Mouse (Mus musculus) neural tube, embryonic 13.5 days (tissue): ENCODE data around the gene Capn10. TPM values are rescaled to one million over a fixed set of nuclear protein-coding genes. Genes with fewer than 3 reads are reported as not detected.
A peak's percentile ranks its signal among the peaks of the same experiment; 100 is the strongest.

Experiments
- ATAC-seq: fragments of 200-750 bp; cut with Nextera tagmentation; 2 replicates; pipeline ENCODE4 v1.8.0; 2017; ENCODE audit warnings: low read depth, mild to moderate bottlenecking, moderate TSS enrichment, moderate library complexity
- H3K27ac ChIP-seq: fragments of 300-500 bp; sonication (generic); replicated peaks from 2 replicates; pipeline ENCODE4 v1.5.1; 2015; ENCODE audit warnings: moderate library complexity, mild to moderate bottlenecking, inconsistent platforms
- H3K27me3 ChIP-seq: fragments of 300-500 bp; sonication (generic); 2 replicates; pipeline ENCODE4 v1.6.1; 2015; ENCODE audit warnings: mild to moderate bottlenecking, inconsistent platforms
- H3K36me3 ChIP-seq: fragments of 300-500 bp; sonication (generic); 2 replicates; pipeline ENCODE4 v1.6.1; 2015; ENCODE audit warnings: mild to moderate bottlenecking, inconsistent platforms
- H3K4me1 ChIP-seq: fragments of 300-500 bp; sonication (generic); replicated peaks from 2 replicates; pipeline ENCODE4 v1.6.1; 2015; ENCODE audit warnings: inconsistent platforms
- H3K4me2 ChIP-seq: fragments of 300-500 bp; sonication (generic); 2 replicates; pipeline ENCODE4 v1.6.1; 2015; ENCODE audit warnings: inconsistent platforms, mild to moderate bottlenecking, moderate library complexity
- H3K4me3 ChIP-seq: fragments of 300-500 bp; sonication (generic); 2 replicates; pipeline ENCODE4 v1.5.1; 2015; ENCODE audit warnings: mild to moderate bottlenecking, inconsistent platforms
- H3K9ac ChIP-seq: fragments of 300-500 bp; sonication (generic); 2 replicates; pipeline ENCODE4 v1.6.1; 2015; ENCODE audit warnings: moderate library complexity, mild to moderate bottlenecking, inconsistent platforms
- H3K9me3 ChIP-seq: fragments of 300-500 bp; sonication (generic); 2 replicates; pipeline ENCODE4 v1.6.1; 2016; ENCODE audit warnings: inconsistent platforms
- WGBS: fragments of 180-500 bp; shearing (Covaris S2); methylation state at CpG from one replicate; pipeline ENCODE4 v1.1.7; 2015; 5-methylcytosine and 5-hydroxymethylcytosine counted together
- polyA plus RNA-seq: library from polyadenylated mRNA; unstranded; fragments of >200 nt; fragmentation: Nextera tagmentation; extraction: Ambion mirVana; gene quantifications from 2 replicates; pipeline ENCODE4 v1.2.1, GENCODE M21; 2015

Gene Capn10
- polyA plus RNA-seq, 1 experiment from 2014 or later, result 55.7 TPM

DNA sequence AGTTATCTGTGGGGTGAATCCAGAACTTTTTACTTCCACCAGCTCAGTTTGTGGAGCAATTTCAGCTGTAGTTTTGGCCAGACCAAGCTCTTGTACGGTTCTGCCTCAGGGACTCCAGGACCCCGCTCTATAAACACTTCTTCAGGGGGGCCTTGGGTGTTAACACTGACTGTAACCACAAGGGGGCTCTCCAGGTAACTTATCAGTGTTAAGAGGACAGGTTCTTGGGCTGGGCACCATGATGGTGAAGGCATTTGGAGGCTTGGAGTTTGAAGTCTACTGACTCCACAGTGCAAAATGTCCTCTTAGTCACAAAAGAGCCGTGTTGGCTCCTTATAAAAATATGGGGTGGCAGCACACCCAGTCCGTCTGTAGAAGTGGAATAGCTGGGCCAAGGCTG, 25.1 kb upstream of the Capn10 start:
- Histone ChIP-seq H3K4me2 (0 out of 2 replicates have a peak overlapping the region, but pooled peaks have one; percentile 98), H3K36me3 (peaks cover 4% of the 10 kb centered on the region), H3K27me3 (peaks cover 3% of the 10 kb centered on the region; the same call in 1 of the 2 replicates), H3K4me3 (0 out of 2 replicates have a peak overlapping the region, but pooled peaks have one; percentile 88), H3K9ac (no peak overlapping the region), H3K4me1 (peaks cover 48% of the 10 kb centered on the region), H3K27ac (no peak overlapping the region), H3K9me3 (no peaks in the 10 kb centered on the region)
- 69% methylated on average over 4 of the region's 4 CpGs for WGBS
- ATAC-seq, result no peak

DNA sequence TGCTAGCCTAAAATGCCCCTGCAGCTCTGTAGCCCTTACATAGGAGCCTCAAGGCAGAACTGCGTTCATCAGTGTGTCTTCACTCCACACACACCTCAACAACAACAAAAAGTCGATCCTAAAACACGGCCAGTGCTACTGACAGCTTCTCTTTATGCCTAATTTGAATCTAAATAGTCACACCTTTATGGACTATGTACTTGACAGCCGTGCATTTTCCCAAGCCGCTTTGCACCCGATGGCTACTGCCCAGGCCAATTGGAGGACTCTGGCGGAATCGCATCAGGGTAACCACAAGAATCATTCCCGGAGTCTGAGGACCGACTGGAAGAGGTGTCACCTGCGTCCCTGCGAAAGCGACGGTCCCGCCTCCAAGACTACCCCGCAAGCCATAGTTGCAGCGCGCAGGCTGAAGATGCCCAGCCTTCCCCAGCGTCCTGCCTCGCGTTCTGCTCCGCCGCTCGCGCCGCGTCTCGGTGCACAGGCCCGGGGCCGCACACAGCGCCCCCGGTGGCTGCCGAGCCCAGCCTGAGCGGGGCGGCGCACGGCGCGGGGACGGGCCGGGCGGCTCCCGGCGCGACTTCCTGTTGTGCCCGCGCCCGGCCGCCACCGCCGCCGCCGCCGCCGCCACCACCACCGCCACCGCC, 23.8 kb upstream of the Capn10 start, which contains the start of gene Rnpepl1:
TSS of gene Rnpepl1 (plus strand) at position 545 of the 647 bp plus-strand sequence.
- peak within 1 kb of the TSS; percentile 88 for H3K4me3 ChIP-seq
- no peaks in the 10 kb centered on the region for H3K9me3 ChIP-seq
- peak within 1 kb of the TSS; percentile 97 for H3K9ac ChIP-seq
- peak; percentile 75 for ATAC-seq
- peak within 1 kb of the TSS; percentile 96 for H3K27ac ChIP-seq
- H3K4me2 ChIP-seq, result peak within 1 kb of the TSS; percentile 98
- H3K27me3 ChIP-seq, result peaks cover 3% of the 10 kb centered on the region; the same call in 1 of the 2 replicates
- under 1% methylated on average over 35 of the region's 57 CpGs for WGBS
- H3K36me3 ChIP-seq, result peaks cover 17% of the 10 kb centered on the region
- peaks cover 48% of the 10 kb centered on the region for H3K4me1 ChIP-seq

DNA sequence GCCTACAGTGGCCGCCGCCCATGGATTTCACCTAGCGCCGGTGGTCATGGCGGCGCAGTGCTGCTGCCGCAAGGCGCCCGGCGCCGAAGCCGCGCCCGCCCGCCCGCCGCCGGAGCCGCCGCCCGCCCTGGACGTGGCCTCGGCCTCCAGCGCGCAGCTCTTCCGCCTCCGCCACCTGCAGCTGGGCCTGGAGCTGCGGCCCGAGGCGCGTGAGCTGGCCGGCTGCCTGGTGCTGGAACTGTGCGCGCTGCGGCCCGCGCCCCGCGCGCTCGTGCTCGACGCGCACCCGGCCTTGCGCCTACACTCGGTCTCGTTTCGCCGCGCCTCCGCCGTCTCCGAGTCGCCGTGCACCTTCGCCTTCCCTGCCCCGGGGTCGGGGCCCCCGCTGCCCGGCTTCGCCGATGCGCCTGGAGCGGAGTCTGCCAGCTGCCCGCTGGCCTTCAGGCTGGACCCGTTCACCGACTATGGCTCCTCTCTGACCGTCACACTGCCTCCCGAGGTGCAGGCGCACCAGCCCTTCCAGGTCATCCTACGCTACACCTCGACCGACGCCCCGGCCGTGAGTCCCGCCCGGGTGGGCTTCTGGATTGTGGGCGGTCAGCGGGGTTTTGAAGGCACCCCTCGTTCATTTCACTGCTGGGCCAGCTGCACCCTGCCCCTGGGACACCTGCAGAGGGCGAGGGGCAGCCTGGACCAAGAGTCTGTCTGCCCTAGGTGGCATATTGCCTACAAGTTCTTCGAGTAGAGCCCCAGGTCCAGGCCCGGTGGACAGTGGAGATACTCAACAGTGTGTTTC, 23.1 kb upstream of the Capn10 start:
- WGBS, result under 1% methylated on average over 76 of the region's 85 CpGs
- Histone ChIP-seq H3K9me3 (no peaks in the 10 kb centered on the region), H3K4me2 (peak overlapping the region; percentile 98), H3K4me3 (peak overlapping the region; percentile 88), H3K36me3 (peaks cover 24% of the 10 kb centered on the region), H3K4me1 (peaks cover 48% of the 10 kb centered on the region), H3K27me3 (peaks cover 3% of the 10 kb centered on the region; the same call in 1 of the 2 replicates), H3K9ac (peak overlapping the region; percentile 97), H3K27ac (peak overlapping the region; percentile 96)
- ATAC-seq, result peak; percentile 38

DNA sequence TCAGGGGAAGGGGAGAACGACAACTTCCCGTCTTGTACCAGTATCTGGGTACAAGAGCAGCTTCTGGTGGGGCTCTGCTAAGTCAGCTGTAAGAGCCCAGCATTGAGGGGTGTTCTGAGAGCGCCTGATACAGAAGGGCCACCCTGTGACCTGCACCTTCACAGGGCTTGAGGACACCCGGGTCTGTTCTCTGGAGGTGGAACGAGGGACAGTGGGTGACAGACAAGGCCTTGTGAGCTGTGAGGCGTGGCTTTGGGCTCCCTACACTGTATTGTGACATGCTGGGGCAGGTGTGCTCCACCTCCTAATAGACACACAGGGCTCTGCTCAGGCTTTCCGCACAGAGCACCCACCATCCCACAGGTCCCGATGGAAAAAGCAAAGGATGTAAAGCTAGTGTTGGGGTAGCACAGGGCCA, 22.4 kb upstream of the Capn10 start:
- Histone ChIP-seq H3K36me3 (peaks cover 30% of the 10 kb centered on the region), H3K4me3 (peak overlapping the region; percentile 88), H3K4me1 (peaks cover 41% of the 10 kb centered on the region), H3K9ac (peak overlapping the region; percentile 97), H3K27ac (peak overlapping the region; percentile 96), H3K4me2 (peak overlapping the region; percentile 98), H3K9me3 (no peaks in the 10 kb centered on the region), H3K27me3 (peaks cover 3% of the 10 kb centered on the region; the same call in 1 of the 2 replicates)
- 45% methylated on average over 8 of the region's 8 CpGs for WGBS
- no peak for ATAC-seq

DNA sequence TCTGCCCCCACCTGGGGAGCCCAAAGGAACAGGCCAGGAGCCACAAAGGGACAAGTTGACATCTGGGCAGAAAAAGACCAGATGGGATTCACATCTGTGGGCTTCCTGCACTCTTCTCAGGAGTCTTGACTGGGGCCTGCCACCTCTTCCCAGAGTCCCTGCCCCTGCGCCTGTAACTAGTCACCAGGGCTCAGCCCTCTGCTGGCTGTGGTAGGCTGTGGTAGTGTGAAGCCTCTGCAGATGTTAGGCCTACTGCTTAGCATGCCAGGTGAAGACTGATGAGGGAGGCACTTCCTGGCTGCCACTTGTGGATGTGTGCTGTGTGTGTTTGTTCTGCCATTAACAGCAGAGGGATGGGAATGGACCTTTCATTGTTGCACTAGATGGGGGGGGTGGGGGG, 21.9 kb upstream of the Capn10 start:
- Histone ChIP-seq H3K4me3 (peak overlapping the region; percentile 88), H3K36me3 (peaks cover 36% of the 10 kb centered on the region), H3K27ac (peak overlapping the region; percentile 96; the same call in 1 of the 2 replicates), H3K9me3 (no peaks in the 10 kb centered on the region), H3K9ac (peak overlapping the region; percentile 97), H3K27me3 (peaks cover 3% of the 10 kb centered on the region; the same call in 1 of the 2 replicates), H3K4me1 (peaks cover 41% of the 10 kb centered on the region), H3K4me2 (peak overlapping the region; percentile 98)
- ATAC-seq, result no peak
- 35% methylated on average over 1 of the region's 1 CpGs for WGBS

DNA sequence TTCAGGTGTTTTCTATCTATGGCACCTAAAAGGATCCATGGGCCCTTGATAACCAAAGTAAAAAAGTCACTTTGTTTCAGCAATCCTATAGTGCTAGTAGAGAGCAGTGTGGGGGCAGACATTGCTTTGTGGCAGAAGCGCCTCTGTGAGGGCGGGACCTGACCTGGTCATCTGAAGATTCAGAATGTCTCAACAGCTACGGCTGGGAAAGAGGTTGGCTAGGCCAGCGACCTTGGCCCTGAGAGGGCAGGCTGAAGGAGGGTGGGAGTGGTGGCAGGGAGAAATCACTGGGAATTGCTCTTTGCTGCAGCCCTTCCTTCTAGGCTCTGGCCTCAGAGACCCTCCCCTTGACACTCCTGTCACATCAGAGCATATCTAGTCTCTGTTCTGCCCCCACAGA, 19.9 kb upstream of the Capn10 start:
- H3K9me3 ChIP-seq, result no peaks in the 10 kb centered on the region
- 77% methylated on average over 4 of the region's 4 CpGs for WGBS
- H3K36me3 ChIP-seq, result peaks cover 55% of the 10 kb centered on the region
- H3K27me3 ChIP-seq, result no peaks in the 10 kb centered on the region
- peaks cover 32% of the 10 kb centered on the region for H3K4me1 ChIP-seq
- no peak for ATAC-seq
- H3K4me2 ChIP-seq, result no peak overlapping the region
- no peak overlapping the region for H3K4me3 ChIP-seq
- no peak overlapping the region for H3K9ac ChIP-seq
- H3K27ac ChIP-seq, result no peak overlapping the region

DNA sequence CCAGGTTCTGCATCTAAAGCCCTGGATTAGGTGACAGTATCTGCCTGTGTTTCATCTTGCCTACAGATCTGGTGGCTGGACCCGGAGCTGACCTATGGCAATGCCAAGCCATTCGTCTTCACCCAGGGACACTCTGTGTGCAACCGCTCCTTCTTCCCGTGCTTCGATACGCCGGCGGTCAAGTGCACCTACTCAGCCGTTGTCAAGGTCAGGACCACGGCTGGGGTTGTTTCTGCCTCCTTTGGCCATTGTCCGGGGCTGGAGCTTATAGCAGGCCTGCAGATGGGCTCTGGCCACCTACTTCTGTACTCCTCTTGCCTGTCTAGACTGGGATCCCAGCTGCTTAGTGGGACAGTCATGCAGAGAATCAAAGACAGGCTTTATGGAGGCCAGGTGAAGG, 19.2 kb upstream of the Capn10 start:
- Histone ChIP-seq H3K27me3 (no peaks in the 10 kb centered on the region), H3K27ac (no peak overlapping the region), H3K9ac (no peak overlapping the region), H3K36me3 (peaks cover 63% of the 10 kb centered on the region), H3K9me3 (no peaks in the 10 kb centered on the region), H3K4me2 (no peak overlapping the region), H3K4me1 (peaks cover 25% of the 10 kb centered on the region), H3K4me3 (no peak overlapping the region)
- 93% methylated on average over 11 of the region's 11 CpGs for WGBS
- no peak for ATAC-seq

DNA sequence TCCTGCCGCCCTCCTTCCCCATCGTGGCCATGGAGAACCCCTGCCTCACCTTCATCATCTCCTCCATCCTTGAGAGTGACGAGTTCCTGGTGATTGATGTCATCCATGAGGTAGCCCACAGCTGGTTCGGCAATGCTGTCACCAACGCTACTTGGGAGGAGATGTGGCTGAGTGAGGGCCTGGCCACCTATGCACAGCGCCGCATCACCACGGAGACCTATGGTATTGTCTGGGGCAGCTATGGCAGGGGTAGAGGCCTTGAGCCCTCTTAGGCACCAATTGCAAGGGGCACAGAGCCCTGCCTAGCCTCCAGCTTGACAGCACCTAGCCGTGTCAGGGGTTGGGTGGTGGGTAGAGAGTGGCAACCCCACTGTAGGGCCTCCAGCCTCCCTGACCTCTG, 17.5 kb upstream of the Capn10 start:
- Histone ChIP-seq H3K27ac (no peak overlapping the region), H3K9me3 (no peaks in the 10 kb centered on the region), H3K27me3 (no peaks in the 10 kb centered on the region), H3K4me1 (peaks cover 15% of the 10 kb centered on the region), H3K36me3 (peaks cover 78% of the 10 kb centered on the region), H3K4me3 (no peak overlapping the region), H3K4me2 (no peak overlapping the region), H3K9ac (no peak overlapping the region)
- WGBS, result 92% methylated on average over 9 of the region's 9 CpGs
- ATAC-seq, result no peak

DNA sequence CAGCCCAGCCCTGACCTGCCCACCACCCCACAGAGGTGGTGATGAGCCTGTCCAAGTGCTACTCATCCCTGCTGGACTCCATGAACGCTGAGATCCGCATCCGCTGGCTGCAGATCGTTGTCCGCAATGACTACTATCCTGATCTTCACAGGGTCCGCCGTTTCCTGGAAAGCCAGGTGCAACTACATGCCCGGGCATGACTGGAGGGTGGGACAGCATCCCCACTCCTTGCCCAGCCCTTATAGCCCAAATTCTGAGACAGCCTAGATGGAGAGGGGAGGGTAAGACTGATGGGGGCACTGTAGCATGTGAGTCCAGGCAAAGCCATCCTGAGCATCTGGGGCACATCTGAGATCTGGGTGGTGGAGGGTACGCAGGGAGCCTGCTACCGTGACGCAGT, 15.0 kb upstream of the Capn10 start:
- Histone ChIP-seq H3K4me1 (no peaks in the 10 kb centered on the region), H3K27me3 (no peaks in the 10 kb centered on the region), H3K9ac (no peak overlapping the region), H3K9me3 (no peaks in the 10 kb centered on the region), H3K27ac (no peak overlapping the region), H3K36me3 (peaks cover 73% of the 10 kb centered on the region), H3K4me2 (no peak overlapping the region), H3K4me3 (no peak overlapping the region)
- no peak for ATAC-seq
- 94% methylated on average over 11 of the region's 11 CpGs for WGBS

DNA sequence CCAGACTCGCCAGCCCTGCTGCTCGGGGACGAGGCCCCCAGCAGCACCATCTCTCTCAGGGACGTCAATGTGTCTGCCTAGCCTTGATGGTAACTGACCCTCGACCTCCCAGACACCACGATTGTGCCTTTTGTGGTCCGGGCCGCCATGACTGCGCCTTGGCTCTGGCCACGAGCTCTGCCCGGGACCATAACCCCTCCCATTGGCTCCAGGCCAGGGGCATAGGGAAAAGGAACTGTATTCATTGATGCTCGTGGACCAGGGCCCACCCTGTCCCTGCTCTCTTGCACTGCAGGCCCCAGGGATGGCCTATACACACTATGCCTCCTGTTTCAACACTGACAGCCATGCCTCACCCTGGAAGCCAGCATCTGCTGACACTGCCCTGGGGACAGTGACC, 14.4 kb upstream of the Capn10 start:
- Histone ChIP-seq H3K27ac (no peak overlapping the region), H3K4me3 (no peak overlapping the region), H3K9me3 (no peaks in the 10 kb centered on the region), H3K9ac (no peak overlapping the region), H3K4me1 (no peaks in the 10 kb centered on the region), H3K4me2 (no peak overlapping the region), H3K27me3 (no peaks in the 10 kb centered on the region), H3K36me3 (peaks cover 67% of the 10 kb centered on the region)
- 0 out of 2 replicates have a peak, but pooled peaks have one; percentile 1 for ATAC-seq
- WGBS, result 79% methylated on average over 12 of the region's 12 CpGs

DNA sequence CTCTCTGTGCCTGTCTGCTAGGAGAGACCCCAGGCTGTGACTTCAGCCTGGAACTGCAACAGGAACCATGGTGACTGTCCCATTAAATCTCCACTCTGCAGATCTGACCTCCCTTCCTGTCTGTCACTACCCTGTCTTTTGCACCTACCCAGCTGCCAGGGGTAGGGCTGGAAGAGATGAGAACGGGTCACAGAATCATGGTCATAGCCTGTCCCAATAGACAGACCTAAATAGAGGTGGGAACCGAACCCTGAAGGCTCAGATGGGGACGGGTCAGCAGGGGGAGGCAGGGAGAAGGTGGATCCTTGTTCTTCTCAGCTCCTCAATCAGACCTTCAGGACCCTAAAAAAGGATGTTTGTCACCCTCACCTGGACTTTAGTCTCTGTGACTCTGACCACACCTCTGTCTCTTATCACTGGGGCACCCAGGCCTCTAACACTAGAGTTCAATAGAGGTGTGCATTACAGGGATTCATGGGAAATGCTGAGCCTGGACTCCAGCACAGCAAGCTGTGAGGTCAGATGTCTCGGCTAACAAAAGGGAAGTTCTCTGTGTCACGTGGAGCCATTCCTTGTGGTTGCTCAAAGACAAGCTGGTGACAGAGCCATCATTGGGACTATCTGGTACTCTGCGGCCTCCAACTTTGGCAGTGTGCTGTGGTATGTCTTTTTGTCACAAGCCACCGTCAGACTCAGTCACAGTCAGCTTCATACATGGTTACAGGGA, 13.5 kb upstream of the Capn10 start:
- Histone ChIP-seq H3K9me3 (no peaks in the 10 kb centered on the region), H3K4me3 (no peak overlapping the region), H3K4me1 (no peaks in the 10 kb centered on the region), H3K27ac (no peak overlapping the region), H3K9ac (no peak overlapping the region), H3K4me2 (no peak overlapping the region), H3K36me3 (peaks cover 58% of the 10 kb centered on the region), H3K27me3 (no peaks in the 10 kb centered on the region)
- ATAC-seq, result no peak
- WGBS, result 88% methylated on average over 7 of the region's 7 CpGs

DNA sequence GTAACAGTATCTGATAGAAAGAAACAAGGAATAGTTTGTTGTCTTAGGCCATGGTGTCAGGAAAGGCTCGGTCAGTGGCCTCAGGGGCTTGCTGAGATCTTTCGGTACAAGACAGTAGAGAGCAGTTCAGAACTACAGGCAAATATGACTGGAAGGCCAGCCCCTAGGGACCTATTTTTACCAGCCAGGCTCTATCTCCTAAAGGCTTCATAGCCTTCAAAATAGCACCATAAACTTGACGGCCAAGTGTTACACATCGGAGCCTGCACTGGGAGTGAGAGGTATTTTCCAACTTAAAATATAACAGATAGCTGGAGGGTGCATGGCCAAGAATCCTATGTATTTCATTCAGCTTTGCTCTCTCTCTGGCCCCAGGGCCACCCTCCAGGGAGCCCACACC, 12.7 kb upstream of the Capn10 start:
- Histone ChIP-seq H3K36me3 (peaks cover 50% of the 10 kb centered on the region), H3K4me2 (no peak overlapping the region), H3K9ac (no peak overlapping the region), H3K4me1 (no peaks in the 10 kb centered on the region), H3K9me3 (no peaks in the 10 kb centered on the region), H3K27me3 (no peaks in the 10 kb centered on the region), H3K4me3 (no peak overlapping the region), H3K27ac (no peak overlapping the region)
- no peak for ATAC-seq
- WGBS, result 88% methylated on average over 4 of the region's 4 CpGs
